ENCODE assay signal across 20 mouse cellular contexts in the genomic region with DNA sequence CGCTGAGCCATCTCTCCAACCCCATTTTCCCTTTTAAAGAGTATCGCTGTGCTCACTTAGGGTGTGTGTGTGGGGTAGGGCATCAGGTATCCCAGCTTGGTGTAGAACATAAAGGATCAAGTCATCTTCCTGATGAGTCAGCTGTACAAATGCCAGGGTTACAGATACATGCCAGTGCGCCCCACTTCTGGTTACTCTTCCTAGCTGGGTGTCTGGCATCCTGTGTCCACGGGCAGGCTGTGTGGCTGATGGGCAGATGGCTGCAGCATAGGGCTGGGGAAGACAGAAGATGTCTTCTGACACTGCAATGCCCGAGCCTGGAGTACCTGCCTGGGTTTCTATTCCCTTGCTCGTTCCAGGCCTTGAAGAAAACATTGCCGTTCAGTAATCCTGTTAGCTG. TPM values are rescaled to one million over a fixed set of nuclear protein-coding genes. Genes with fewer than 3 reads are reported as not detected.
A peak's percentile ranks its signal among the peaks of the same experiment; 100 is the strongest.
DNase-seq lines count a peak whose midpoint lies in the region; TF ChIP-seq lines count a peak whose summit lies in the region.
"Had no signal": no experiment of that assay in that cellular context is flagged by ENCODE, and none has a peak within 500 bp of the region (broad histone marks: within the 10 kb centered on the region; RNA-seq: fewer than 3 reads in every experiment).

No protein-coding gene starts in this region.

- no peaks in the 10 kb centered on the region; the same call in 1 of the 2 replicates for H3K79me2 ChIP-seq in CH12.LX (replicated peaks; ENCODE audit: control insufficient read depth, extremely low read depth, insufficient read depth, poor library complexity, severe bottlenecking)

- no peak for TF ChIP-seq RAD21 in CH12.LX (IDR thresholded peaks at IDR 0.05; ENCODE audit: low read depth, low read length)

- no peak overlapping the region for H3K4me2 ChIP-seq in CH12.LX (ENCODE audit: insufficient read depth, low read depth, poor library complexity, severe bottlenecking)
- H3K4me2 ChIP-seq: embryonic facial prominence, embryonic 12.5 days; embryonic facial prominence, embryonic 15.5 days; forebrain, embryonic 15.5 days; heart, embryonic 11.5 days; hindbrain, embryonic 12.5 days; hindbrain, embryonic 15.5 days had no signal

- no peak for TF ChIP-seq CTCF in CH12.LX (conservative IDR thresholded peaks at IDR 0.05 in 1 of 2, IDR thresholded peaks at IDR 0.05 in 1 of 2; ENCODE audit: low read depth in 2 of 2, low read length in 2 of 2)

- dilution Hi-C loops in CH12.LX (cut with MboI; ENCODE audit: extremely low pct_ligation_motif_present, extremely low pct_unique_long_range_greater_than_20kb, low sequenced_read_pairs) = no loop called here

- no peak overlapping the region for H3K9ac ChIP-seq in CH12.LX (ENCODE audit: insufficient read depth, low read depth)
- H3K9ac ChIP-seq: embryonic facial prominence, embryonic 12.5 days; embryonic facial prominence, embryonic 15.5 days; forebrain, embryonic 15.5 days; hindbrain, embryonic 12.5 days; hindbrain, embryonic 15.5 days had no signal

- TF ChIP-seq POLR2A in CH12.LX (IDR thresholded peaks at IDR 0.05; ENCODE audit: low read depth, low read length) = no peak

- in situ Hi-C loops in CH12.LX (cut with MboI; ENCODE audit: low pct_ligation_motif_present, low pct_unique_long_range_greater_than_20kb, low sequenced_read_pairs) = no loop called here

- no peak overlapping the region for H3K4me3 ChIP-seq in CH12.LX (replicated peaks in 1 of 3; ENCODE audit: low read depth in 2 of 3, low read length in 2 of 3, poor library complexity in 1 of 3)
- H3K4me3 ChIP-seq: embryonic facial prominence, embryonic 12.5 days; embryonic facial prominence, embryonic 15.5 days; forebrain, embryonic 15.5 days; heart, adult 2 months; hindbrain, embryonic 12.5 days; hindbrain, embryonic 15.5 days had no signal

- H3K27me3 ChIP-seq in CH12.LX (replicated peaks) = no peaks in the 10 kb centered on the region
- H3K27me3 ChIP-seq: embryonic facial prominence, embryonic 12.5 days; embryonic facial prominence, embryonic 15.5 days; forebrain, embryonic 15.5 days; hindbrain, embryonic 12.5 days; hindbrain, embryonic 15.5 days had no signal

- peaks cover 77 to 92% of the 10 kb centered on the region in 2 experiments for H3K36me3 ChIP-seq in CH12.LX (replicated peaks in 1 of 2; ENCODE audit: control insufficient read depth in 1 of 2, insufficient read depth in 1 of 2, low read length in 1 of 2)

- DNase-seq in cerebellum, adult 11-12 months = peak; percentile 68
- DNase-seq in cerebellum, postnatal 14 days = no peak
- DNase-seq in CH12.LX (ENCODE audit: extremely low read depth) = no peak
- peak; percentile 52 for DNase-seq in cerebellum, adult 8-10 months
- peak; percentile 51 to 67 for DNase-seq in cerebellum, postnatal 25 days
- no peak for DNase-seq in adrenal gland, adult 8-10 months
- no peak for DNase-seq in right cerebral cortex, adult 18-20 months
- DNase-seq: adrenal gland, adult 2 months; adrenal gland, postnatal 25 days; B cell, adult 2 months; gastrocnemius, postnatal 10 days; gastrocnemius, postnatal 36 days; heart, adult 2 months; kidney, adult 2 months had no signal

- H3K27ac ChIP-seq in CH12.LX (ENCODE audit: insufficient read depth, low read depth) = 0 out of 2 replicates have a peak overlapping the region, but pooled peaks have one; percentile 6
- H3K27ac ChIP-seq: embryonic facial prominence, embryonic 12.5 days; embryonic facial prominence, embryonic 15.5 days; forebrain, embryonic 15.5 days; heart, adult 2 months; hindbrain, embryonic 12.5 days; hindbrain, embryonic 15.5 days had no signal

- no peak for TF ChIP-seq EP300 in CH12.LX (IDR thresholded peaks at IDR 0.05; ENCODE audit: low read length)

- peaks cover 5 to 6% of the 10 kb centered on the region in 2 experiments; a peak in 2 of 4 replicates for H3K4me1 ChIP-seq in CH12.LX (ENCODE audit: control insufficient read depth in 1 of 2, insufficient read depth in 2 of 2)
- H3K4me1 ChIP-seq: embryonic facial prominence, embryonic 12.5 days; embryonic facial prominence, embryonic 15.5 days; forebrain, embryonic 15.5 days; hindbrain, embryonic 12.5 days; hindbrain, embryonic 15.5 days had no signal

- no peaks in the 10 kb centered on the region for H3K9me3 ChIP-seq in CH12.LX (replicated peaks; ENCODE audit: low read length)
- H3K9me3 ChIP-seq: embryonic facial prominence, embryonic 12.5 days; embryonic facial prominence, embryonic 15.5 days; forebrain, embryonic 15.5 days; hindbrain, embryonic 12.5 days; hindbrain, embryonic 15.5 days had no signal

TF ChIP-seq in CH12.LX, 34 proteins besides CTCF, POLR2A, EP300 and RAD21:
- TF ChIP-seq MAZ (IDR thresholded peaks at IDR 0.05; ENCODE audit: low read depth, low read length) = no peak
- no peak for TF ChIP-seq ZKSCAN1 (IDR thresholded peaks at IDR 0.05; ENCODE audit: borderline replicate concordance, low read depth, low read length)
- no peak for TF ChIP-seq RCOR1 (conservative IDR thresholded peaks at IDR 0.05; ENCODE audit: low read depth, low read length)
- TF ChIP-seq MXI1 (IDR thresholded peaks at IDR 0.05; ENCODE audit: low read depth, low read length) = no peak
- TF ChIP-seq NELFE (IDR thresholded peaks at IDR 0.05; ENCODE audit: low read depth, low read length) = no peak
- TF ChIP-seq POLR2AphosphoS2 (IDR thresholded peaks at IDR 0.05; ENCODE audit: low read depth, low read length) = no peak
- no peak for TF ChIP-seq CHD2 (IDR thresholded peaks at IDR 0.05; ENCODE audit: low read length)
- no peak for TF ChIP-seq UBTF (IDR thresholded peaks at IDR 0.05; ENCODE audit: low read depth, low read length)
- TF ChIP-seq PAX5 (IDR thresholded peaks at IDR 0.05; ENCODE audit: low read length) = no peak
- TF ChIP-seq JUN (IDR thresholded peaks at IDR 0.05; ENCODE audit: insufficient read depth, low read depth, low read length) = no peak
- TF ChIP-seq USF1 (IDR thresholded peaks at IDR 0.05; ENCODE audit: low read depth, low read length) = no peak
- no peak for TF ChIP-seq TBP (conservative IDR thresholded peaks at IDR 0.05; ENCODE audit: low read depth, low read length)
- TF ChIP-seq E2F4 (IDR thresholded peaks at IDR 0.05; ENCODE audit: insufficient replicate concordance, low read depth, low read length) = no peak
- no peak for TF ChIP-seq GABPA (IDR thresholded peaks at IDR 0.05; ENCODE audit: insufficient replicate concordance, low read depth, low read length)
- no peak for TF ChIP-seq HCFC1 (IDR thresholded peaks at IDR 0.05; ENCODE audit: low read depth, low read length)
- TF ChIP-seq MEF2A (IDR thresholded peaks at IDR 0.05; ENCODE audit: borderline replicate concordance, low read depth, low read length) = no peak
- no peak for TF ChIP-seq IRF4 (IDR thresholded peaks at IDR 0.05; ENCODE audit: low read depth, low read length)
- no peak for TF ChIP-seq BHLHE40 (IDR thresholded peaks at IDR 0.05; ENCODE audit: low read depth, low read length)

RNA-seq across cellular contexts. Expression of gene Mtf1, which starts 20.5 kb away (rescaled TPM):
- total RNA-seq in CH12.LX (2012; rRNA removed) = 9.8 and 12.6 TPM in 2 replicates
- total RNA-seq in CH12.LX (2014; rRNA removed) = 6.8 and 9.5 TPM in 2 replicates
- 17.7 and 19.8 TPM in 2 replicates for polyA plus RNA-seq in CH12.LX (2012; ENCODE audit: insufficient read length, low read depth)
- total RNA-seq in adrenal gland, adult 8-10 months (2022) = 10 to 100 TPM; 24.8 to 33.8 (median 28.5) TPM

RNA-seq across cellular contexts. Expression of gene Inpp5b, which starts 39.7 kb away (rescaled TPM):
- total RNA-seq in CH12.LX (2012; rRNA removed) (25.9 and 26.2 TPM in 2 replicates), CH12.LX (2014; rRNA removed) (30.2 and 34.0 TPM in 2 replicates)
- polyA plus RNA-seq in CH12.LX (2012; ENCODE audit: insufficient read length, low read depth) = 21.1 and 25.6 TPM in 2 replicates
- 10 to 100 TPM; 24.9 to 36.2 (median 29.7) TPM for total RNA-seq in adrenal gland, adult 8-10 months (2022)

Comparison
In these comparisons a context has a peak if more than half of its experiments do, and no peak if none do; other contexts are left out.
1. DNase-seq: peak in cerebellum, adult 11-12 months (single experiment), cerebellum, adult 8-10 months (single experiment) and cerebellum, postnatal 25 days (2 of 2); none in cerebellum, postnatal 14 days (0 of 2), CH12.LX (single experiment), adrenal gland, adult 8-10 months (single experiment) and right cerebral cortex, adult 18-20 months (single experiment).